Mouse (Mus musculus) megakaryocyte-erythroid progenitor cell, adult 5 weeks (primary cell): ENCODE data around the gene Cox7a1. TPM values are rescaled to one million over a fixed set of nuclear protein-coding genes. Genes with fewer than 3 reads are reported as not detected.

Experiments
- polyA plus RNA-seq: library from polyadenylated mRNA; stranded (reverse); fragments of >175 nt; gene quantifications from 2 replicates; pipeline ENCODE4 v1.2.3, GENCODE M21; 2012

Gene Cox7a1
- 1.2 and 1.7 TPM in 2 replicates for polyA plus RNA-seq

GRCm38 (mm10) chr7:30183879-30184289 lies at the start of gene Cox7a1:
Gene Cox7a1 (plus strand): TSS chr7:30184144.

GRCm38 (mm10) chr7:30169583-30170282 lies 14.2 kb upstream of the Cox7a1 start, which contains the start of gene Zfp146:
Gene Zfp146 (minus strand): TSS chr7:30169750.

GRCm38 (mm10) chr7:30198481-30198971 lies 14.6 kb downstream of the Cox7a1 start, which contains the start of gene Capns1:
Gene Capns1 (minus strand): TSS chr7:30198811.

GRCm38 (mm10) chr7:30231669-30232454 lies 47.9 kb downstream of the Cox7a1 start, which contains the start of the genes Polr2i and Tbcb:
Gene Polr2i (plus strand): TSS chr7:30231948.
Gene Tbcb (minus strand): TSS chr7:30232272.

GRCm38 (mm10) chr7:30235625-30236024 lies 51.7 kb downstream of the Cox7a1 start, which contains the start of gene Ovol3:
Gene Ovol3 (minus strand): TSS chr7:30235725.

Other genes starting within 250 kb of the Cox7a1 start
- 13.4 and 15.0 TPM in 2 replicates for gene Zfp74, start 230.1 kb upstream of the Cox7a1 start, polyA plus RNA-seq
- gene Zfp568, start 200.2 kb upstream of the Cox7a1 start, polyA plus RNA-seq = 2.6 and 3.1 TPM in 2 replicates
- gene Zfp14, start 132.8 kb upstream of the Cox7a1 start, polyA plus RNA-seq = not detected in 2 replicates
- 0.11 and 0.21 TPM in 2 replicates for gene Zfp82, start 111.2 kb upstream of the Cox7a1 start, polyA plus RNA-seq
- gene Gm26920, start 93.7 kb upstream of the Cox7a1 start, polyA plus RNA-seq = not detected in 2 replicates
- 2.1 and 2.5 TPM in 2 replicates for gene Zfp566, start 93.6 kb upstream of the Cox7a1 start, polyA plus RNA-seq
- 0.36 and 0.46 TPM in 2 replicates for gene Zfp260, start 89.4 kb upstream of the Cox7a1 start, polyA plus RNA-seq
- 6.9 and 11.1 TPM in 2 replicates for gene Zfp382, start 62.2 kb upstream of the Cox7a1 start, polyA plus RNA-seq
- gene Zfp146, start 14.4 kb upstream of the Cox7a1 start, polyA plus RNA-seq = 11.1 and 15.2 TPM in 2 replicates
- 138 TPM in 2 replicates for gene Capns1, start 14.7 kb downstream of the Cox7a1 start, polyA plus RNA-seq
- gene Polr2i, start 47.8 kb downstream of the Cox7a1 start, polyA plus RNA-seq = 66.8 and 89.4 TPM in 2 replicates
- gene Tbcb, start 48.1 kb downstream of the Cox7a1 start, polyA plus RNA-seq = 42.3 and 54.7 TPM in 2 replicates
- gene Ovol3, start 51.6 kb downstream of the Cox7a1 start, polyA plus RNA-seq = 0.10 TPM in 2 replicates
- 0.30 and 0.38 TPM in 2 replicates for gene Thap8, start 96.0 kb downstream of the Cox7a1 start, polyA plus RNA-seq
- gene Wdr62, start 96.3 kb downstream of the Cox7a1 start, polyA plus RNA-seq = 62.9 and 71.0 TPM in 2 replicates
- gene Clip3, start 107.6 kb downstream of the Cox7a1 start, polyA plus RNA-seq = 0.36 and 0.95 TPM in 2 replicates
- 63.3 and 74.5 TPM in 2 replicates for gene Alkbh6, start 124.6 kb downstream of the Cox7a1 start, polyA plus RNA-seq
- gene Syne4, start 130.7 kb downstream of the Cox7a1 start, polyA plus RNA-seq = 1.6 and 2.0 TPM in 2 replicates
- 0.48 and 0.54 TPM in 2 replicates for gene E130208F15Rik, start 137.6 kb downstream of the Cox7a1 start, polyA plus RNA-seq
- gene Sdhaf1, start 139.8 kb downstream of the Cox7a1 start, polyA plus RNA-seq = 8.0 and 10.3 TPM in 2 replicates
- gene Lrfn3, start 178.6 kb downstream of the Cox7a1 start, polyA plus RNA-seq = 0.11 TPM in 1 of 2 replicates, not detected in the other
- 186 and 336 TPM in 2 replicates for gene Tyrobp, start 229.6 kb downstream of the Cox7a1 start, polyA plus RNA-seq
- 6.4 and 7.2 TPM in 2 replicates for gene Hcst, start 235.7 kb downstream of the Cox7a1 start, polyA plus RNA-seq
- gene Nfkbid, start 237.6 kb downstream of the Cox7a1 start, polyA plus RNA-seq = 103 and 112 TPM in 2 replicates